Mouse (Mus musculus): ENCODE results near the gene Gabrd.
A peak's percentile ranks its signal among the peaks of the same experiment; 100 is the strongest.

Gabrd gene

DNA sequence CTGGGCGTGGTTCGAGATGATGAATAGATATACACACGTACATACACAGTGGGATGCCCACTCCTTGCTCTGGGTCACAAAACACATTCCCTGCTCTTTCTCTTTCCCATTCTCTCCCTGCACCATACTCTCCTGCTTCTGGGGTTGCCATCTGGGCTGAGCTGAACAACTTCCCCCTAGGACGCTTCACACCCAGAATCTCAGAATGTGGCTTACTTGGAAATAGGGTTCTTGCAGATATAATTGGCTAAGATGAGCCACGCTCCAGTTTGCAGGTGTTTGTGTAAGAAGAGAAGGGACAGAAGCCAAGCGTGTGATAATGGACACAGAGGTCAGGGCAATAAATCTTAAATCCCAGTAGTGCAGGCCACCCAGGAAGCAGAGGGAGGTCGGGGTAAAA, 15.9 kb downstream of the Gabrd start:
- DNase-seq: no peak

DNA sequence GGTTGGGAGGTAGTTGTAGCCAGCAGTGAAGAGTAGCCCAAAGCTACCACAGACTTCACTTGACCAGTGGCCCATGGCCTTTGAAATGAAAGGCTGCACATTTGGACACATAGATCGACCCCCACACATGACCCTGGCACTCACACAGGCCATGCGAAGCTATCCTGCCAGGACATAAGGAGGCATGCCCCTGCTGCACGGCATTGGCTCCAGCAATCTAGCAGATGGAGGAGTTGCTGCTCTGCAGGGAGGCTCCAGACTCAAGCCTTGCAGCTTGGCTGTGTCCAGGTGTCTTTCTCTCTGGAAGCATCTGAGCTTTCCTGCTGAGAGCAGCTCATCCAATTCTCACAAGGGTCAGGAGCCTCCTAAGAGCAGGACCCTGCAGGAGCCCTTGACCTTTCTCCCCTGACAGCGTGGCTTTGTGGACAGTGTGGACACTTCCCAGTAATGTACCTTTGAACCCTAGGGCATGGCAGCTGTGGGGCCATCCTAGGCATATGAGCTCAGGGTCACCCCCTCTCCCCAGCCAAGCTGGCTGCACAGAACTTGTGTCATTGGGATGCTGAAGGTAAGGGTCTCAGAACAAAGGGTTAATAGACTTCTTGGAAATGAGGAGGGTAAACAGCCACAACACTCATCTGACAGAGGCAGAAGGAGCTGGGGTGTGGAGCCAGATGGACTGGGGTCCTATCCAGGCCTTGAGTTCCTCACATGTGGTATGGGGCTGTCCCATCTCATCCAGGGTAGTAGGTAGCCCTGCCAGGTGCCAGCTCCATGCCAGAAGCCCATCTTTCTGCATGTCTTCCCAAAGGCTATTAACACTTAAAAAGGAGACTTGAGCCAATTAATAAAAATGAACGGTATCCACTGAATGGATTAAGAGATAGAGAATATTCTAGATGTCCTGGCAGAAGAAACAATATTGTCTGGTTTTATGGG, 25.8 kb downstream of the Gabrd start:
- DNase-seq: peak; percentile 58 to 60

DNA sequence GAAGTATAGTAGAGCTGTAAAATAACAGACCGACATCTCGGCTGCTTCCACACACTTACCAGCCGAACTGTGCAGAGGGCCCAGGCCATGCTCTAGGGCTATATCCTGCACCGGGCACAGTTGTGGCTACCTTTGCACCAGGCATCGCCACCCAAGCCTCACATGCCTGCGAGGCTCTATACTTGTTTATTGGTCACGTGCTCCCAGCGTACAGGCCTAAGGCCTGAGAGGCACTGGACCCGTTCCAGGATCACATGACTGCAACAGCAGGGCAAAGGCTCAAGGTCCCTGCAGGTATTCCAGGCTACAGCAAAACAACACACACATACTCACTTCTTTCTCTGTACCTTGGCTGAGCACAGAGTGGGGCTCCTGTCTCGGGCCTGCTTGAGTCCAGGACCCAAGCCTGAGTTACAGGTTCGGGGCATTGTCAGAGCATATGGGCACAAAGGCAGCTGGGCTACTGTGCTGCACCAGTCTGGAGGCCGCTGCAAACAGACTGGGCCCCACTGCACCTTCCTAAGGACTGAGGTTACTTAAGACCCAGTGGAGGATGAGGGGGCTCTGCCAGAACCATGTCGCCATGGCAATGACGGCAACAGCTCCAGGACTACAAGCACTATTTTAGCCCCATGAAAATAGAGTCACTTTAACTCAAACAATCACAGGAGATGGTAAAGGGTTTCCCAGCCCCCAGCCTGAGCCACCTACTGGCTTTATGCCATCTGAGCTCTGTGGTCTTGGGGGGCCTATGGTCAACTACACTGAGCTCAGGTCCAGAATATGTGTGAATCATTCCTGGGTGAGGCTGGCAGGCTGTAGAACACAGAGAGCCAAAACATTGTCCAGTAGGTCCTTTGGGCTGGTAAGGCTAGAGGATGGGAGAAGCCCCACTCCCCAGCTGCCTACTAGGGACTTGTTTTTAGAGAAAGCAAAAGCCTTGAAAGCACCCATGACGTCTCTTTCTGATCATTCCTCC, 26.9 kb downstream of the Gabrd start:
- no peak for DNase-seq

DNA sequence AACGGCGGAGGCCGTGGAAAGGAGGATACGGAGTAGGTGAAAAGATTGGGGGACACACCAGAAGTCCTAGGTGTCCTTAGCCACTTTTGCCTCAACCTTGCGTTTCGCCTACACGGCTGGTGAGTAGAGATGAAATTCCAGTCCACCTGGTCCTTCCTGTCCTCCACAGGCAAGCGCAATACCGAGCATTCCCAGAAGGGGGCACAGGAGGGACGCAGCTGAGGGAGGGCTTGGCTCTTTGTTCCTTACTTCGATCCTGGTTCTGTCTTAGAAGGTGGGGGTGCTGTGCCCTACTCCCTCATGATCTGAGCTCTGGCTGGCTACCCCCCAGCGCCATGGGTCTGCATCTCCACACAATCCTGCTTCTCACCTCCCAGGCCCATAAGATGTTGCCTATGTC, 29.2 kb downstream of the Gabrd start:
- DNase-seq: peak; percentile 95

DNA sequence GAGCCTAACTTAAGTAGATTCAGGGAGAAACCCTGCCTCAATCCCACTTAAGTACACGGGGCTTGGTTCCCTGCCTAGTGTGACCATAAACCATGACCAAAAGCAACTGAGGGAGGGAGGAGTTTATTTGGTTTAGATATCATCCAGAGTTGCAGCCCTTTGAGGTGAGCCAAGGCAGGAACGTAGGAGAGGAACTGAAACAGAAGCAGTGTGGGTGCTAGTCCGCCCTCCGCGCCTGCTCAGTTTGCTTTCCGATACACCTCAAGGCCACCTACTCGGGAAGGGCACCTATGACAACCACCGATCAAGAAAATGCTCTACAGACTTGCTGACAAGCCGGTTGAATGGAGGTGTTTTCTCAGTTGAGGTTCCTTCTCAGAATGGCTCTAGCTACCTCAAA, 30.2 kb downstream of the Gabrd start:
- no peak for DNase-seq

DNA sequence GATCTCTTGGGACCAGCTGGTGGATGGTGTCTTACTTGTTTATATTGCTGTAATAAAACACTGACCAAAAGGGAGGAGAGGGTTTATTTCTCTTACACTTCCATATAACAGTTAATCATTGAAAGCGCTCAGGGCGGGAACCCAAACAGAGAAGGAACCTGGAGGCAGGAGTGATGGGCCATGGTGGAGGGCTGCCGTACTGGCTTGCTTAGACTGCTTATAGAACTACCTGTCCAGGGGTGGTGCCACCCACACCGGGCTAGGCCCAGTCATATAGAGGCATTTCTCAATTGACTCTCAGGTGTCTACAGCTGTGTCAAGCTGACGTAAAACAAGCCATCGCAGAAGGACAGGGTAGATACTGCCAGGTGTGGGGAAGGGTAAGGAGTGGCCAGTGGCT, 31.1 kb downstream of the Gabrd start:
- DNase-seq: no peak

DNA sequence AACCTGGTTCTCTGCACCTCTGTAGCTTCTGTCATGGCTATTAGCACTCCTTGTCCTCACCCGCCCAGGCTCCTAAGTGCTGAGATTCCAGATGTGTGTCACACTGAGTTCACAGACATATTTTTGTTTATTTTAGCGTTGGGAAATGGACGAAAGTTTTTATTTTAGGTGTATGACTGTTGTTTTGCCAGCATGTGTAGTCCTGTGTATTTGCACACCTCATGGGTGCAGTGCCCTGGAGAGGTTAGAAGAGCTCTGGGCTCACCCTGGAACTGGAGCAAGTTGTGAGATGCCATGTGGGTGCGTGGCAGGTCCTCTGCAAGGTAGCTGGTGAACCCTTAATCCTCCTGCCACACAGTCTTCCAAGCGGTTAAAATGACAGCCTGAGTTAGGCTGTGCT, 35.5 kb downstream of the Gabrd start:
- DNase-seq: no peak

DNA sequence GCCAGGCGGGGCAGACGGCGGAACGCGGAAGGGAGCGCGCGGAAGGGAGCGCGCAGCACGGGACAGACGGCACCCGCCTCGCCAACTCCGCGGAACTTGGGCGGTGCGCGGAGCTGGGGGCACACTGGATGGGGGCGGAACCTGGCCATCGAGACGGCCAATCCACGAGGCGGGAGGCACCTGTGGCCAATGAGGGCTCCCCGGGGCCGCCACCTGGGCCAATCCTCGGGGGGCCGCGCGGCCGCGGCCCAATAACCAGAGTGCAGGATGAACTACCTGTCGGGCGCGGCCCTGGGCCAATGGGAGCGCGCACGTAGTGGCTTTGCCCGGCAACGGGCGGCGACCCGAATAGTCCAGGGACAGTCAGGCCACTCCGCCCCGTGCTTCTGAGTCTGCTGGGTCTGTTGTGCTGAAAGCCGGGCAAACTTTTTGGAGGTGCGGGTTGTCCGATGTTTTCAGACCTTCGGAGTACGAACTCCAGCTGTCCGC, 36.6 kb downstream of the Gabrd start, which contains the start of gene Prkcz:
Gene Prkcz, minus strand, starts transcription at position 59 of the 489 bp plus-strand sequence.
- DNase-seq: peak; percentile 95 to 97

DNA sequence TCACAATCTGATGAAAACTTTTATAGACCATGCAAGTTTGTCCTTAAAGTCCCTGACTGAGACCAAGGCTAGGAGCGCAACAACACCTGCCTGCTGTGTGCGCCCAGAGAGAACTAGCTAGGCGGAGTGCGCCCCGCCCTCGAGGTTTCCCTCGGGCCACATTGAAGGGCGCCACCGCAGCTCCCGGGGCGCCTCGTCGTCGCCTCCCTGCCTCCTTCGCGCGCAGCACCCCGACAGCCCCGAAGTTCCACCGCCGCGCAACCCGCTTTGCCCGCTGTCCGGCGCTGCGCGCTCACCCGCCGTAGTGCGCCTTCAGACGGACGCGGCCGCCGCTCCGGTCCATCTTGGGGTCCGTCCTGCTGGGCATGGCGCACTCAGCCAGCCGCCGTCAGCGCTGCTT, 37.1 kb downstream of the Gabrd start:
- peak in 1 of 2 experiments; percentile 40 for DNase-seq

DNA sequence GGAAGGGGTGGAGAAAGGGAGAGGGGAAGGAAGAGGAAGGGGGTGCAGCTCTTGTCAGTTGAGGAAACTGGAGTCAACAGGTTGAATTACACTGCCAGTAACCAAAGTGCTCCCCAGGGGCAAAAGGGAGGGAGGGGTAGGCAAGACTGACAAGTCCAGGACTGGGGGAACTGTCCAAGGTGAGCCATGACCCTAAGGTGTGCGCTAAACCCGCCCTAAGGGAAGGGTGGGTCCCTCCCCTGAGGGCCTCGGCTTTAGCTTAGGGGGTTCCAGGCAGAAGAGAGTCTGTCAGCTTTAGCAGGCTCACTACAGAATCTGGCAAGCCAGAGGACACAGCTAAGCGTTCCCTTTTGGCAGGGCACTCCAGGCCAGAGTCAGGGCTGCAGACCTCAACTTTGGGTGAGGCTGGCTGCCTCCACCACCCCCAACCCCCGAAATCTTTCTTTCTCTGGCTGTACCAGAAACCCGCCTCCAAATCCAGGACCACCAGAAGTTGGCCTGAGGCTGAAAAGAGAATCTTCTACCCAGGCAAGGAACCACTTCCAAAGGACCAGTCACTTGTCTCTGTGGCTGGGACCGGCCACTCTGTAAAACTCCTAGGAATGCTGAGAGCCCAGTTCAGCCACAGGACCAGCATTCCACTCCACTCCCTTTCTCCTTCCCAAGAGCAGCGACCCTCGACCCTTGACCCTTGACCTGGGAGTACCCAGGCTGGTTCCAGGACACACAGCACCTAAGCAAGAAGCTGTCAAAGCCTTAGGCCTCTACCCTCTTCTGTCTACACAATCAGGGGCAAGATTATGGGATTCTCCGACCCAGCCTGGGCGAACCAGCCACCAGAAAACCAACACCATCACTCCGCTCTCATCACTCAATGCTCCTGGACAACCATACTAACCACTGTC, 38.1 kb downstream of the Gabrd start:
- peak; percentile 30 to 31 for DNase-seq

DNA sequence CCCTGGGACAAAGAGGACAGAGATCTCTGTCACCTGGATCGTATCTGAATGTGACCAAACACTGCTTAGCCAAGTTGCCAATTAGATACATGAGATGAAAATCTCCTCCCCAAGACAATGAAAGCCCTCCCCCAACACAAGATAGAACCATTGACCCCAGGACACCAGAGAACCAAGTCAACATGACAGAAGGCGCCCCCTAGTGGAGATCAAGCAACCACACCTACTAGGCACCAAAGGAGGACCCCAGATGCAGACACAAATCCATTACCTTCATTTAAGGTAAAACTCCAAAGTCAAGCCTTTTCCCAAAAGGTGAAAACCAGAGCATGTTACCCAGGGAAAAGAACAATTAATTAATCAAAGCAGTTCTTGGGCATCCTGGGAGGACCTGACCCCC, 40.3 kb downstream of the Gabrd start:
- peak in 1 of 2 experiments; percentile 28 for DNase-seq

DNA sequence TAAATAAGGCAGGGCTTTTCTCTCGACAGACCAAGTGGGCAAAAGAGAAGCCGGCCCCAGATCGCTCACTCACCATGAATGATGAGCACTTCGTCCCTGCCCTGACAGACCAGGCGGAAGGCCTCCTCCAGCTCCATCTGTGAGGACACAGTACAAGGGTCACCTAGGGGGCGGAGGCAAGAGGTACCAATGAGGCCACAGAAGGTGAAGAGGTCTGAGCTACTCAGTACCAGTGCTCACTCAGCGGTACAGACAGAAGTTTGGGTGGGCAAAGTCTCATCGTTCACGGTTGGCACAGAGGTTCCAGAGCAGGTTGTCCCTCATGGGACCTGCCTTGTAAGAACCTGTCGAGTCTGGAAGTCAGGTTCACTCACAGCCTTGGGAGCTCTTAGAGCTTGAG, 41.6 kb downstream of the Gabrd start:
- DNase-seq: no peak

DNA sequence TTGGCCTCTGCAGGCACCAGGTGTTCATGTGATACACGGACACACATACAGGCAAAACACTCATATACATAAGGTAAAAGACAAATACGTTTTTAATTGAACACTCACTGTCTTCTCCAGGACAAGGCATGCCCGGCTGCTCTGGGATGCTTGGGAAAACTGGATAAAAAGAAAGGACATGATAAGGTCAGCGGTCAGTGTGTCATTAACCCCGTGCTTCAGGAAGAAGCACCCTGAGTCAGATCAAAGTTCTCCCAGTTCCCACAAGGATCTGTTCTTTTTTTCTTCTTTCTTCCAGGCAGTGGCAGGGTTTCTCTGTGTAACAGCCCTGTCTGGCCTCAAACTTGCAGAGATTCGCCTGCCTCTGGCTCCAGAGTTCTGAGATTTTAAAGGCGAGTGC, 43.4 kb downstream of the Gabrd start:
- no peak for DNase-seq

DNA sequence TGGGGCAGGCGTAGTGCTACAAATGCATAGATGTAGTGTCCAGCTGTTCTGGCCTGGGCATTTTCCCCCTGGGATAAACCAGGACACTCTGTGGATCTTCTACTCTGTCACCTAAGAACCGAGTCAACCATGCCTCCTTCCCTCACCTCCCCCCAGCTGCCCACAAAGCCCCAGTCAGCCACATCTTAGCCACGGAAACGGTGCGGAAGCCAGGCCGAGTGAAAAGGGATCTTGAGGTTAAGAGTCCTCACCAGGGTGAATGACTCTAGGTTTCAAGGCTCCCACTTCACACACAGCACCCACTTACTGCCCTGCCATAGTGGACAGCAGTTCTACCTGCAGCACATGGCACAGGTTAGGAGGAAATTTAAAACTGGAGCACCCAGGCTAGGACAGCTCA, 43.9 kb downstream of the Gabrd start:
- DNase-seq: no peak

DNA sequence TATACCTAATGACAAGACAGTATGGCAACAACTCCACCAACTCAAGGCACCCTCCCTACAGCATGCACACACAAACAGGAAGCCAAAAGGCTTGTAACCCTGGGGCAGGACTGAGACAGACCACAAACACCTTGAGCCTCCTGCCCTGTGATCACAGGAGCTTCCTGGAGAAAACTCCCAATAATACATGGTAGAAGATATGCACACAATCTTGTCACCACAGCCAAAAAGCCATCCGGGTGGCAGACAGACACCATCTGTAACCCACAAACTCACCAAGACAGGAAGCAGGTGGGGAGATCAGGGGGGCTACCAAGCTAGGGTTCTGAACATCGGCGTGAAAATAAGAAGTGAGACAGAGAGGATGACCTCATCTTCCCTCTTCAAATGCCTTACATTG, 45.3 kb downstream of the Gabrd start:
- no peak for DNase-seq

DNA sequence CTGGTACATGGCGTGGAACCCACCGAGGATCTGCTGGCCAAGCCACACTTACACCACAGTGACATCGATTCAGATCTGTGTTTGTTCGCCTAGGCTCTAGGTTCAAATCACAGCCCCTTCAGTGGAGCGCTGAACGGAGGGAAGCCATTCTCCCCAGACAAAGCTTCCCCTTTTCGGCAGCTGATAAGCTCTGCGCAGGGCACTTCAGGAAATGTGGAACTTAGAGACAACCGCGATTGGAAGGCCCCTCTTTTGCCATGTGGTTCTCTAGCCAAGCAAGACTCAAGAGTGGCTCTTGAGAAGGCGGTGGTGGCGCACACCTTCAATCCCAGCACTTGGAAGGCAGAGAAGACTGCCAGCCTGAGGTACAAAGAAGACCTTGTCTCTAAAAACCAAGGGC, 51.6 kb downstream of the Gabrd start:
- DNase-seq: no peak

DNA sequence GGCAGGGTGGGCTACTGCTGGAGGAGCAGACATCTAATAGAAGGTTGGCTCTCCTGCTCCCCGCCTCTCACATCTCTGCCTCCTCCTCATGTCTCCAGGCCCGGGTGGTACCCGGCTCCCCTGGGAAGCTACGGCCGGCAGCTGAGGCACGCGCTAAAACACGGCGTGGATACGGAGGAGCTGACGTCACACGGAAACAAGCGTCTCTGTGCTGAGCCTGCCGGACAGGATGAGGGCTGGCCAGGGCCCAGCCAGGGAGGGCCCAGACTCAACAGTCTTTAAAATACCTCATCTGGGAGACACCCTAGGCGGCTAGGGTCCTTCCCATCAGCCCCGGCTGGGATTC, 52.3 kb downstream of the Gabrd start:
- peak; percentile 85 to 90 for DNase-seq

DNA sequence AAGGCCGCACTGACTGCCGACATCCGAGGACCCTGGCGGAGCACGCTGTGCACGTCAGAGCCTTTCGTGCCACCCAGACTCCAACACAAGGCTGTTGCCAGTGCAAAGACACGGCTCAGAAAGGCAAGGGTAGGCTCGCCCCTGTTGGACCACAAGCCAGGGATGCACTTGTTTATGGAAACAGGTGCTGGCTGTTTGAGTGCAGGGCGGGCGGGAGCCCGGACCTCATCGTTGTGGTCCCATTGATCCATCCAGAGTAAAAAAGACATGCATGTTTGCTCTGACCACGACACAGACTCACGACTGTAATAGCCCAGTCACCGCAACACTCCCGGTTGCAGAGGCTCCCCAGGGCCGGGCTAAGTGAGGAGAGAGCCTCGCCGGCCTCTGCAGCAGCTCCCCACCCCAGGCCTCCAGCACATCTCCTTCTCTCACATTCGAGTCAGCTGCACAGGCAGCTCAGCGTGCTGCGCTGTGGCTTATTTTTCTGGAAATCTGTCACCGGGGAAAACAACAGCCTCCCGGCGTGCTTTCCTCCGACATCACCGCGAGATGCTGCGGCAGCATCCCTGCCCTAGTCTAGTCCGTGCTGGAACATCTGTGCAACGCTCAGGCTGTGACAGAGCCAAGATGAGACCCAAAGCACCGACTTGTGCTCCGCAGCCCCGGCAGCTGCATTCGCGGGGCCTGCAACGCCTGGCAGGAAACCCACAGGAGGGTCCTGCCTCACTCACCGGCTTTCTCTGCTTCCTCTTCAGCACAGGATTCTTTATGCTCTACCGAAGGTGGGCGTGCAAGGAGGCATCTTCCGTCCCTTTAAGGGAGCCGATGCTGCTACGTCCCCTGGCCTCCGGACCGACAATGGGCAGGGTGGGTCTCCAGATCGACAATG, 53.0 kb downstream of the Gabrd start:
- DNase-seq: peak; percentile 66 to 68

DNA sequence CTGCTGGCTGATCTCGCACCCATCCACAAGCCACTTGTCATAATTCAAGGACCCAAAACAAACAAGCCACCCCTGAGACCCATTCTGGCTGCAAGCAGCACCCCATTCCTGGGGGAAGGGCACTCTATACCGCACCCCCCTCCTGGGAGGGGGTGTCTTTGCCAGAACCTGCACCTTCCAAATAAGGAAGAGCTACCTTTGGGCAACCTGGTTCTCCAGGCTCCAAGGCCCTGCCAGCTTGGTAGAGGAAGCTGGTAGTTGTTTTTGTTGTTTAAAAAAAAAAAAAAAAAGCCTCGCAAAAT, 53.7 kb downstream of the Gabrd start:
- DNase-seq: peak; percentile 52 to 66

DNA sequence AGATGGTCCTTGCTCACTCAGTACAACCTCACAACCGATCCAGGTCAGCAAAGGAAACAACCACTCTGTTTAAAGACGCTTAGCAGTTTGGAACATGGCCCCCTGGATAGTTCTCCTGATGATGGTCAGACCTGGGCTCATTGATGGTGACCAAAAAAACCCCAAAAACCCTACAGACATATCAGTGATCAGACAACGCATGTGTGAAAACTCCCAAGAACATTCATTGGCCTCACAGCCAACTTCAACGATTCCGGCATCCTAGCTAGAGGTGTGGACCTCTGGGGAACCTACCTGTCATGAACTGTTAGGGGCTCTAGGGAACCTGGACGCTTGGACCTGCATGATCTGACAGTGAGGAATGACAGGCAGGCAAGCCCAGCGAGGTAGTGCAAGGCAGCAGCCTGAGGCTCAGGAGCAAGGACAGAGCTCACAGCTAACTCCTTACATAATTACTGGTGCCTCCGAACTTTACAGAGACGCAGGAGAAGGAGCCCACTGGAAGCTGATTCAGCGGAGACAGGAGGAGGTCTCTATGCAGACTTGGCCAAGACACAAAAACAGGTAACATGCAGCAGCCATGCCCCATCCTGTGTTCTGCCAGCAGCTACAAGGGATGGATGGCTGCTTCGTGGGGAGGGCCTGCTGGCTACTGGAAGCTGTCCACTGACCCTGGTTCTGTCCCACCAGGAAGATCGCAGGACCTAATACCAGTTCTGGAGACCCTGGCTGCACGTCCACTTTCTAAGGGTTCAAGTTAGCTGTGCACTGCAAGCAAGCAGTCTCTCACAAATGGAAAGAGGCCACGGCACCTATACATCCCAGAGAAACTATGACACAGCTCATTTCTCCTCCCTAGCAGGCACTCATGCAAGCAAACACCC, 54.3 kb downstream of the Gabrd start:
- DNase-seq: peak; percentile 50 to 69
